Mouse (Mus musculus) midbrain, embryonic 14.5 days (tissue): ENCODE results near the gene Ano9. TPM values are rescaled to one million over a fixed set of nuclear protein-coding genes. Genes with fewer than 3 reads are reported as not detected.

Experiments used
- ATAC-seq: fragments of 200-750 bp; cut with Nextera tagmentation; 2 replicates; pipeline ENCODE4 v1.8.0; 2017; ENCODE audit warnings: moderate number of reproducible peaks, moderate library complexity; ENCODE audit not compliant: low FRiP score, low TSS enrichment
- DNase-seq: peaks from one replicate; pipeline ENCODE4 v3.0.0-alpha.2; 2015
- H3K27ac ChIP-seq: fragments of 300-500 bp; sonication (generic); replicated peaks from 2 replicates; pipeline ENCODE4 v1.5.1; 2014; ENCODE audit warnings: mild to moderate bottlenecking, low read depth, low read length, moderate library complexity
- H3K27me3 ChIP-seq: fragments of 300-500 bp; sonication (generic); 2 replicates; pipeline ENCODE4 v1.6.1; 2014; ENCODE audit warnings: low read length, control low read depth, mixed read lengths; ENCODE audit not compliant: control insufficient read depth, insufficient read depth
- H3K36me3 ChIP-seq: fragments of 300-500 bp; sonication (generic); 2 replicates; pipeline ENCODE4 v1.6.1; 2014; ENCODE audit warnings: low read length, control low read depth; ENCODE audit not compliant: control insufficient read depth, insufficient read depth
- H3K4me1 ChIP-seq: fragments of 300-500 bp; sonication (generic); 2 replicates; pipeline ENCODE4 v1.6.1; 2014; ENCODE audit warnings: mild to moderate bottlenecking, antibody characterized with exemption, low read length, control low read depth; ENCODE audit not compliant: control insufficient read depth, insufficient read depth
- H3K4me2 ChIP-seq: fragments of 300-500 bp; sonication (generic); 2 replicates; pipeline ENCODE4 v1.6.1; 2014; ENCODE audit warnings: mild to moderate bottlenecking, low read length, moderate library complexity
- H3K4me3 ChIP-seq: fragments of 300-500 bp; sonication (generic); replicated peaks from 2 replicates; pipeline ENCODE4 v1.5.1; 2014; ENCODE audit warnings: low read depth, low read length
- H3K9ac ChIP-seq: fragments of 300-500 bp; sonication (generic); replicated peaks from 2 replicates; pipeline ENCODE4 v1.6.1; 2014; ENCODE audit warnings: mild to moderate bottlenecking, low read length, moderate library complexity
- H3K9me3 ChIP-seq: fragments of 300-500 bp; sonication (generic); 2 replicates; pipeline ENCODE4 v1.6.1; 2016; ENCODE audit warnings: low read length, control low read depth, mixed read lengths; ENCODE audit not compliant: control insufficient read depth
- WGBS: fragments of 180-500 bp; shearing (Covaris S2); extraction: QIAGEN DNeasy Blood & Tissue Kit; methylation state at CpG from one replicate; pipeline ENCODE4 v1.1.7; 2014; 5-methylcytosine and 5-hydroxymethylcytosine counted together
- polyA plus RNA-seq: library from polyadenylated mRNA; unstranded; fragments of >200 nt; fragmentation: Nextera tagmentation; extraction: Ambion mirVana; gene quantifications from 2 replicates; pipeline ENCODE4 v1.2.1, GENCODE M21; 2014

The Ano9 gene
- polyA plus RNA-seq, 1 experiment from 2014 or later = 0.14 TPM

GRCm38 (mm10) chr7:141052421-141052820, 65.2 kb downstream of the Ano9 start:
- Histone ChIP-seq H3K4me1 (peaks cover 7% of the 10 kb centered on the region), H3K27ac (no peak overlapping the region), H3K9ac (no peak overlapping the region), H3K36me3 (no peaks in the 10 kb centered on the region), H3K9me3 (no peaks in the 10 kb centered on the region; the same call in 1 of the 2 replicates), H3K4me2 (no peak overlapping the region), H3K4me3 (no peak overlapping the region), H3K27me3 (no peaks in the 10 kb centered on the region)
- DNase-seq (no peak), ATAC-seq (no peak)
- WGBS = 86% methylated on average over 2 of the region's 2 CpGs

- Histone ChIP-seq H3K36me3 (no peaks in the 10 kb centered on the region), H3K4me2 (no peak overlapping the region), H3K9ac (no peak overlapping the region), H3K27me3 (no peaks in the 10 kb centered on the region), H3K27ac (no peak overlapping the region), H3K4me3 (no peak overlapping the region), H3K9me3 (no peaks in the 10 kb centered on the region; the same call in 1 of the 2 replicates), H3K4me1 (peaks cover 9% of the 10 kb centered on the region)
- ATAC-seq (no peak), DNase-seq (no peak)
- 93% methylated on average over 4 of the region's 4 CpGs for WGBS
Measured at GRCm38 (mm10) chr7:141052016-141052415, 65.6 kb downstream of the Ano9 start.

Other genes starting within 250 kb of the Ano9 start
- 186 and 214 TPM in 2 replicates for gene Psmd13, start 235.8 kb downstream of the Ano9 start, polyA plus RNA-seq
- gene Sirt3, start 235.5 kb downstream of the Ano9 start, polyA plus RNA-seq = 33.4 and 40.0 TPM in 2 replicates
- not detected in 2 replicates for gene Cox8b, start 217.4 kb downstream of the Ano9 start, polyA plus RNA-seq
- gene Nlrp6, start 196.9 kb downstream of the Ano9 start, polyA plus RNA-seq = 0.32 and 0.89 TPM in 2 replicates
- gene Pgghg, start 176.4 kb downstream of the Ano9 start, polyA plus RNA-seq = 5.0 and 7.4 TPM in 2 replicates
- 0.29 TPM in 1 of 2 replicates, not detected in the other for gene Ifitm5, start 167.5 kb downstream of the Ano9 start, polyA plus RNA-seq
- gene Gm45717, start 161.9 kb downstream of the Ano9 start, polyA plus RNA-seq = not detected in 2 replicates
- 131 and 176 TPM in 2 replicates for gene Ifitm2, start 161.8 kb downstream of the Ano9 start, polyA plus RNA-seq
- gene Ifitm1, start 150.6 kb downstream of the Ano9 start, polyA plus RNA-seq = 3.0 and 11.5 TPM in 2 replicates
- 18.8 and 66.5 TPM in 2 replicates for gene Ifitm3, start 107.0 kb downstream of the Ano9 start, polyA plus RNA-seq
- 0.34 and 0.35 TPM in 2 replicates for gene Ifitm6, start 99.9 kb downstream of the Ano9 start, polyA plus RNA-seq
- gene Gm17387, start 88.7 kb downstream of the Ano9 start, polyA plus RNA-seq = not detected in 2 replicates
- gene B4galnt4, start 56.7 kb downstream of the Ano9 start, polyA plus RNA-seq = 44.1 and 56.0 TPM in 2 replicates
- not detected in 2 replicates for gene Pkp3, start 39.6 kb downstream of the Ano9 start, polyA plus RNA-seq
- 1.2 and 2.1 TPM in 2 replicates for gene Sigirr, start 17.2 kb downstream of the Ano9 start, polyA plus RNA-seq
- 69.4 and 77.6 TPM in 2 replicates for gene Ptdss2, start 4.6 kb upstream of the Ano9 start, polyA plus RNA-seq
- 39.3 and 39.7 TPM in 2 replicates for gene Rnh1, start 55.1 kb upstream of the Ano9 start, polyA plus RNA-seq
- gene Hras, start 76.2 kb upstream of the Ano9 start, polyA plus RNA-seq = 125 and 176 TPM in 2 replicates
- gene Lrrc56, start 76.4 kb upstream of the Ano9 start, polyA plus RNA-seq = 9.0 and 9.8 TPM in 2 replicates
- gene Lmntd2, start 96.3 kb upstream of the Ano9 start, polyA plus RNA-seq = 0.88 and 1.1 TPM in 2 replicates
- 25.9 and 27.2 TPM in 2 replicates for gene Rassf7, start 98.1 kb upstream of the Ano9 start, polyA plus RNA-seq
- 60.1 and 77.5 TPM in 2 replicates for gene Phrf1, start 111.0 kb upstream of the Ano9 start, polyA plus RNA-seq
- 1.1 and 9.2 TPM in 2 replicates for gene Irf7, start 148.7 kb upstream of the Ano9 start, polyA plus RNA-seq
- not detected in 2 replicates for gene Cdhr5, start 159.0 kb upstream of the Ano9 start, polyA plus RNA-seq
- 0.49 and 1.3 TPM in 2 replicates for gene Sct, start 161.3 kb upstream of the Ano9 start, polyA plus RNA-seq
- 0.53 and 0.54 TPM in 2 replicates for gene Drd4, start 174.2 kb upstream of the Ano9 start, polyA plus RNA-seq
- gene Deaf1, start 209.9 kb upstream of the Ano9 start, polyA plus RNA-seq = 180 and 207 TPM in 2 replicates
- 38.6 and 48.9 TPM in 2 replicates for gene Tmem80, start 209.9 kb upstream of the Ano9 start, polyA plus RNA-seq
- gene Eps8l2, start 221.1 kb upstream of the Ano9 start, polyA plus RNA-seq = 0.19 and 0.50 TPM in 2 replicates